Mouse (Mus musculus) bone marrow macrophage, adult 2 months (primary cell): ENCODE measurements around the gene Olfr955.

Experiments
- CTCF ChIP-seq: IDR thresholded peaks from 2 replicates; pipeline ENCODE4 v1.5.1; 2012; ENCODE audit warnings: low read depth, mild to moderate bottlenecking, low read length, moderate library complexity
- POLR2A ChIP-seq: IDR thresholded peaks from 2 replicates; pipeline ENCODE4 v1.6.1; 2012; ENCODE audit warnings: mild to moderate bottlenecking, low read depth, low read length, borderline replicate concordance

- TF ChIP-seq CTCF (no peak), POLR2A (no peak)
These were observed 37.7 kb upstream of the Olfr955 start for GRCm38 (mm10) chr9:39509412-39509811.
